Mouse (Mus musculus) liver, embryonic 15.5 days (tissue): ENCODE data around the gene Sez6l. TPM values are rescaled to one million over a fixed set of nuclear protein-coding genes. Genes with fewer than 3 reads are reported as not detected.

Experiments used
- ATAC-seq: fragments of 200-750 bp; cut with Nextera tagmentation; 2 replicates; pipeline ENCODE4 v1.8.0; 2017; ENCODE audit warnings: moderate number of reproducible peaks, mild to moderate bottlenecking, moderate library complexity; ENCODE audit not compliant: insufficient read depth
- H3K27ac ChIP-seq: fragments of 300-500 bp; sonication (generic); replicated peaks from 2 replicates; pipeline ENCODE4 v1.5.1; 2015; ENCODE audit warnings: mild to moderate bottlenecking, inconsistent platforms
- H3K27me3 ChIP-seq: fragments of 300-500 bp; sonication (generic); 2 replicates; pipeline ENCODE4 v1.6.1; 2015; ENCODE audit warnings: mild to moderate bottlenecking, inconsistent platforms
- H3K36me3 ChIP-seq: fragments of 300-500 bp; sonication (generic); replicated peaks from 2 replicates; pipeline ENCODE4 v1.6.1; 2015; ENCODE audit warnings: moderate library complexity, mild to moderate bottlenecking, inconsistent platforms
- H3K4me1 ChIP-seq: fragments of 300-500 bp; sonication (generic); replicated peaks from 2 replicates; pipeline ENCODE4 v1.6.1; 2015; ENCODE audit warnings: inconsistent platforms
- H3K4me2 ChIP-seq: fragments of 300-500 bp; sonication (generic); 2 replicates; pipeline ENCODE4 v1.6.1; 2015; ENCODE audit warnings: moderate library complexity, mild to moderate bottlenecking, inconsistent platforms
- H3K4me3 ChIP-seq: fragments of 300-500 bp; sonication (generic); replicated peaks from 2 replicates; pipeline ENCODE4 v1.5.1; 2015; ENCODE audit warnings: mild to moderate bottlenecking, inconsistent platforms
- H3K9ac ChIP-seq: fragments of 300-500 bp; sonication (generic); 2 replicates; pipeline ENCODE4 v1.6.1; 2015; ENCODE audit warnings: moderate library complexity, mild to moderate bottlenecking, inconsistent platforms
- H3K9me3 ChIP-seq: fragments of 300-500 bp; sonication (generic); replicated peaks from 2 replicates; pipeline ENCODE4 v1.6.1; 2016; ENCODE audit warnings: inconsistent platforms
- WGBS: fragments of 180-500 bp; shearing (Covaris S2); methylation state at CpG from one replicate; pipeline ENCODE4 v1.1.7; 2015; ENCODE audit warnings: mixed read lengths; ENCODE audit not compliant: insufficient replicate concordance; 5-methylcytosine and 5-hydroxymethylcytosine counted together
- polyA plus RNA-seq: library from polyadenylated mRNA; unstranded; fragments of >200 nt; fragmentation: Nextera tagmentation; extraction: Ambion mirVana; gene quantifications from 2 replicates; pipeline ENCODE4 v1.2.1, GENCODE M21; 2015

Gene Sez6l
- polyA plus RNA-seq, 1 experiment from 2014 or later = 0.07 TPM

GRCm38 (mm10) chr5:112577750-112578149, 765 bp upstream of the Sez6l start:
- Histone ChIP-seq H3K9ac (no peak overlapping the region), H3K27ac (no peak overlapping the region), H3K4me1 (no peaks in the 10 kb centered on the region), H3K36me3 (no peaks in the 10 kb centered on the region), H3K4me2 (no peak overlapping the region), H3K27me3 (peaks cover 59% of the 10 kb centered on the region), H3K9me3 (no peaks in the 10 kb centered on the region), H3K4me3 (no peak overlapping the region)
- WGBS = 6% methylated on average over 10 of the region's 10 CpGs
- ATAC-seq = no peak

GRCm38 (mm10) chr5:112576361-112576992, 508 bp downstream of the Sez6l start:
- no peak for ATAC-seq
- WGBS = 3% methylated on average over 48 of the region's 48 CpGs
- no peak overlapping the region for H3K4me2 ChIP-seq
- no peak overlapping the region for H3K4me3 ChIP-seq
- no peaks in the 10 kb centered on the region for H3K36me3 ChIP-seq
- no peaks in the 10 kb centered on the region for H3K9me3 ChIP-seq
- H3K27me3 ChIP-seq = peaks cover 59% of the 10 kb centered on the region
- H3K27ac ChIP-seq = no peak overlapping the region
- H3K4me1 ChIP-seq = no peaks in the 10 kb centered on the region
- H3K9ac ChIP-seq = no peak overlapping the region

- Histone ChIP-seq H3K4me3 (no peak overlapping the region), H3K9ac (no peak overlapping the region), H3K9me3 (no peaks in the 10 kb centered on the region), H3K27ac (no peak overlapping the region), H3K36me3 (no peaks in the 10 kb centered on the region), H3K4me1 (no peaks in the 10 kb centered on the region), H3K27me3 (peaks cover 55% of the 10 kb centered on the region), H3K4me2 (no peak overlapping the region)
- no peak for ATAC-seq
- 8% methylated on average over 12 of the region's 12 CpGs for WGBS
Observed at GRCm38 (mm10) chr5:112575151-112575915, 1.7 kb downstream of the Sez6l start.

GRCm38 (mm10) chr5:112573916-112574315, 3.1 kb downstream of the Sez6l start:
- Histone ChIP-seq H3K27ac (no peak overlapping the region), H3K4me1 (no peaks in the 10 kb centered on the region), H3K4me2 (no peak overlapping the region), H3K4me3 (no peak overlapping the region), H3K27me3 (peaks cover 52% of the 10 kb centered on the region), H3K9ac (no peak overlapping the region), H3K36me3 (no peaks in the 10 kb centered on the region), H3K9me3 (no peaks in the 10 kb centered on the region)
- ATAC-seq = no peak
- 6% methylated on average over 8 of the region's 8 CpGs for WGBS

- Histone ChIP-seq H3K36me3 (no peaks in the 10 kb centered on the region), H3K27me3 (peaks cover 35% of the 10 kb centered on the region), H3K27ac (no peak overlapping the region), H3K4me3 (no peak overlapping the region), H3K9me3 (no peaks in the 10 kb centered on the region), H3K4me1 (no peaks in the 10 kb centered on the region), H3K9ac (no peak overlapping the region), H3K4me2 (no peak overlapping the region)
- 37% methylated on average over 2 of the region's 2 CpGs for WGBS
- no peak for ATAC-seq
Observed at GRCm38 (mm10) chr5:112572217-112572616, 4.8 kb downstream of the Sez6l start.

GRCm38 (mm10) chr5:112565489-112565888, 11.5 kb downstream of the Sez6l start:
- no peak overlapping the region for H3K9ac ChIP-seq

GRCm38 (mm10) chr5:112565083-112565482, 11.9 kb downstream of the Sez6l start:
- no peaks in the 10 kb centered on the region for H3K9me3 ChIP-seq
- no peak overlapping the region for H3K4me2 ChIP-seq
- H3K4me3 ChIP-seq = no peak overlapping the region
- no peak overlapping the region for H3K27ac ChIP-seq
- ATAC-seq = no peak
- H3K4me1 ChIP-seq = no peaks in the 10 kb centered on the region
- no peaks in the 10 kb centered on the region; the same call in 1 of the 2 replicates for H3K27me3 ChIP-seq
- WGBS = 77% methylated on average over 17 of the region's 17 CpGs
- H3K36me3 ChIP-seq = no peaks in the 10 kb centered on the region
- no peak overlapping the region for H3K9ac ChIP-seq

More at GRCm38 (mm10) chr5:112565489-112565888, 11.5 kb downstream of the Sez6l start:
- H3K27me3 ChIP-seq = no peaks in the 10 kb centered on the region; the same call in 1 of the 2 replicates
- ATAC-seq = no peak
- no peak overlapping the region for H3K4me2 ChIP-seq
- H3K27ac ChIP-seq = no peak overlapping the region
- no peaks in the 10 kb centered on the region for H3K36me3 ChIP-seq
- 55% methylated on average over 8 of the region's 8 CpGs for WGBS
- no peak overlapping the region for H3K4me3 ChIP-seq
- H3K4me1 ChIP-seq = no peaks in the 10 kb centered on the region
- H3K9me3 ChIP-seq = no peaks in the 10 kb centered on the region

- Histone ChIP-seq H3K4me1 (no peaks in the 10 kb centered on the region), H3K9me3 (no peaks in the 10 kb centered on the region), H3K4me2 (no peak overlapping the region), H3K27ac (no peak overlapping the region), H3K36me3 (no peaks in the 10 kb centered on the region), H3K27me3 (no peaks in the 10 kb centered on the region; the same call in 1 of the 2 replicates), H3K9ac (no peak overlapping the region), H3K4me3 (no peak overlapping the region)
- 61% methylated on average over 15 of the region's 15 CpGs for WGBS
- ATAC-seq = no peak
Observed at GRCm38 (mm10) chr5:112560869-112561499, 16.0 kb downstream of the Sez6l start.

- Histone ChIP-seq H3K4me3 (no peak overlapping the region), H3K36me3 (no peaks in the 10 kb centered on the region), H3K4me1 (no peaks in the 10 kb centered on the region), H3K27me3 (no peaks in the 10 kb centered on the region; the same call in 1 of the 2 replicates), H3K27ac (no peak overlapping the region), H3K4me2 (no peak overlapping the region), H3K9me3 (no peaks in the 10 kb centered on the region), H3K9ac (no peak overlapping the region)
- WGBS = 67% methylated on average over 16 of the region's 16 CpGs
- no peak for ATAC-seq
Observed at GRCm38 (mm10) chr5:112560139-112560538, 16.8 kb downstream of the Sez6l start.

GRCm38 (mm10) chr5:112557396-112557795, 19.6 kb downstream of the Sez6l start:
- H3K9me3 ChIP-seq = no peaks in the 10 kb centered on the region
- no peaks in the 10 kb centered on the region for H3K36me3 ChIP-seq
- H3K27me3 ChIP-seq = no peaks in the 10 kb centered on the region
- H3K9ac ChIP-seq = no peak overlapping the region
- H3K4me2 ChIP-seq = no peak overlapping the region
- no peak overlapping the region for H3K4me3 ChIP-seq
- no peak overlapping the region for H3K27ac ChIP-seq
- H3K4me1 ChIP-seq = no peaks in the 10 kb centered on the region
- ATAC-seq = no peak
- WGBS = 66% methylated on average over 4 of the region's 4 CpGs

- H3K4me1 ChIP-seq = no peaks in the 10 kb centered on the region
- 51% methylated on average over 3 of the region's 3 CpGs for WGBS
- no peak overlapping the region for H3K27ac ChIP-seq
- H3K9ac ChIP-seq = no peak overlapping the region
- no peaks in the 10 kb centered on the region for H3K36me3 ChIP-seq
- no peaks in the 10 kb centered on the region for H3K9me3 ChIP-seq
- H3K4me3 ChIP-seq = no peak overlapping the region
- no peak overlapping the region for H3K4me2 ChIP-seq
- ATAC-seq = no peak
- H3K27me3 ChIP-seq = no peaks in the 10 kb centered on the region
Observed at GRCm38 (mm10) chr5:112556640-112557039, 20.3 kb downstream of the Sez6l start.
